Mouse (Mus musculus): ENCODE data around the gene Nlk.
"Not testable (repeated sequence)": the region's sequence is repeated elsewhere in the genome, so short reads cannot be mapped to it uniquely, and the experiment has no call there.

The Nlk gene

DNA sequence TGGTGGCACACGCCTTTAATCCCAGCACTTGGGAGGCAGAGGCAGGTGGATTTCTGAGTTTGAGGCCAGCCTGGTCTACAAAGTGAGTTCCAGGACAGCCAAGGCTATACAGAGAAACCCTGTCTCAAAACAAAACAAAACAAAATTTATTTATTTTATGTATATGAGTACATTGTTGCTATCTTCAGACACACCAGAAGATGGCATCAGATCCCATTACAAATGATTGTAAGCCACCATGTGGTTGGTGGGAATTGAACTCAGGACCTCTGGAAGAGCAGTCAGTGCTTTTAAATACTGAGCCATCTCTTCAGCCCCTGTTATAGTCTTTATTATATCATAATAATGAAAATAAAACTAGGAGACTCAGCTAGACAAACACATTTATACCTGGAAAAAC lies 109.5 kb downstream of the Nlk start:
- not testable (repeated sequence) for DNase-seq

- no peak for DNase-seq
These were observed 111.1 kb downstream of the Nlk start for GRCm38 (mm10) chr11:78586099-78586498.

GRCm38 (mm10) chr11:78582848-78583247 lies 114.3 kb downstream of the Nlk start:
- DNase-seq = no peak

DNA sequence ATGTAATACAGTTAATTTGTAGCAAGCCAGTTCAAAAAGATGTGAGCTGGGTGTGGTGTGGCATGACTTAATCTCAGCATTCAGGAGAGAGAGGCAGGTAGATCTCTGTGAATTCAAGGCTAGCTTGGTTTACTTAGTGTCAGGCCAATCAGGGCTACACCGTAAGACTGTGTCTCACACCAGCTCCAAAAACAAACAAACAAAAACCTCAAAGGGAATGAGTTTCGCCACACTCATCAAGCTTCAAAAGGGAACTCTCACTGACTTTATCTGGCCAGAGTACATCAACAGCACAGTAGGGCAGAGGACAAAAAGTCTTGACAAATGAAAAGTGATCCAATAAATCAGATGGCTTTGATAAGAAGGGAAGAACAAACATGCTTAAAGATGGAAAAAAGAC lies 122.2 kb downstream of the Nlk start:
- no peak for DNase-seq

- no peak for DNase-seq
These were observed 122.6 kb downstream of the Nlk start for GRCm38 (mm10) chr11:78574536-78574935.

GRCm38 (mm10) chr11:78574031-78574430 lies 123.1 kb downstream of the Nlk start:
- not testable (repeated sequence) for DNase-seq

DNA sequence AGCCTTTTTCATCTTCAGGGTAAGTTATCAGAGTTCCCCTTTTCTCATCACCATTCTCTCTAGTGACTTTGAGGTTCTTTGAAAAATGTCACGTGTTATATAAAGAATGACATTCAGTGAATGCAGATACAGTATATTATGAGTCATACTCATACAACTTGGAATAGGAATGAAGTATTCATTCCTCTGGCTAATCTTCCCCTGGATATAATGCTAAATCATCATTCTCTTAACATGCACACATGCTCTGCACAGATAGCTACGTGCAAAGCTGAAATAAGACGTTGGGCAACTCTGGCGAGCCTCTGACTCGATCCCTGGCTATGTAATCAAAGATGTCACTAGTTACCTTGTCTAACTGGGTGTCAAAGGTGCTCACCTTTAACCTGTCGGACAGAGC lies 125.3 kb downstream of the Nlk start:
- no peak for DNase-seq

DNA sequence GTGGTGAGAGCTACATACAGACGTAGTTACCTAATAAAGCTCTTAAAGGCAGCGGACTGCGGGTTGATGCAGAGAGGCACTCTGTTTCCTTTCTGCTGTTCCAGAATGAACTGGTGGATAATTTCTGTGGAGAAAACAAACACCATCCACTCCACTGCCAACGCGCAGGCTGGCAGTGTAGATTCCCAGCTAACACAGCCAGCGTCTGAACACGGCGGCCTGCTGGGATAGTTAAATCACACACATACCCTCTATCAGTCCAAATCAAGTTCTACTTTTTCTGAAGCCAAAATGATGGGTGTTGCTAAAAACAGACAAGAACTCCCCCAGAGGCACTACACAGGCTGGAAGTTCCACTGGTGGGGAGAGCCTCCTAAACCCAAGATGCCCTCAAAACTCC lies 125.7 kb downstream of the Nlk start:
- DNase-seq = no peak

DNA sequence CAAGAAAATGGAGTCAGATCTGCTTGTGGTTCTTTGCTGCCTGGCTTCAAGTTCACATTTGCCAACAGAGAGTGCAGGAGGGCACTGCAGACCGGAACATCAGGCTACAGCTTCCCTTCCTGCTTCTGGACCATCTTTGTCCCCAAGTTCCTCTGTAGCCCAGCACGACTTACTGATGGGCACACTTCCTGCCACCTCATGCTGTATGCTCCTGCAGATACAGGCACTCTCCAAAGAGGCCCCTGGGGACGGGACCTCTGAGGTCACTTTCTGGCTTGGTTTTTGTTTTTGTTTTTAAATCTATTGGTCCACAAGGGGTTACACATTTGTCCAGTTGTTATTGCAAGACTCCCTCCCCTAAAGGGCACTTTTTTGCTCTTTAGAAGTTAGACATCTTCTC lies 127.4 kb downstream of the Nlk start:
- DNase-seq = no peak

- no peak for DNase-seq
These were observed 128.3 kb downstream of the Nlk start for GRCm38 (mm10) chr11:78568827-78569226.

DNA sequence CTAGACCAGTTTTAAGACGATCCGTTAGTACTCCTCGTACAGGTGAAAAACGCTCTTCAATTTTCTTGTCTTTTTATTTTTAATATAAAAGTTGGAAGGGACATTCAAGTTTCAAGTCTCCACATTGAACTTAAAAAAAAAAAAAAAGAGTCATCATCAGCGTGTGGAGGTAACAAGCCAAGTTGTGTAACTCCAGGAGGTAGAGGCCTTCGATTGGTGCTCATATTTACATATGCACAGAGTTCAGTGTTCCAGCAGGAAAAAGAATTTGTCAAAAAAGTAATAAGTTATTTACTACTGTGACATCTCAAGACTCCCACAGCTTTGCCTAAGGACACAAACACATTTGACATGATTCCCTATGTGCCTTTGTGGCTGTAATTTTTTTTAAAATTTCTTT lies 129.6 kb downstream of the Nlk start:
- DNase-seq = no peak

- no peak for DNase-seq
These were observed 130.4 kb downstream of the Nlk start for GRCm38 (mm10) chr11:78566775-78567174.

GRCm38 (mm10) chr11:78560447-78560846 lies 136.7 kb downstream of the Nlk start:
- DNase-seq = peak; percentile 67 to 77

DNA sequence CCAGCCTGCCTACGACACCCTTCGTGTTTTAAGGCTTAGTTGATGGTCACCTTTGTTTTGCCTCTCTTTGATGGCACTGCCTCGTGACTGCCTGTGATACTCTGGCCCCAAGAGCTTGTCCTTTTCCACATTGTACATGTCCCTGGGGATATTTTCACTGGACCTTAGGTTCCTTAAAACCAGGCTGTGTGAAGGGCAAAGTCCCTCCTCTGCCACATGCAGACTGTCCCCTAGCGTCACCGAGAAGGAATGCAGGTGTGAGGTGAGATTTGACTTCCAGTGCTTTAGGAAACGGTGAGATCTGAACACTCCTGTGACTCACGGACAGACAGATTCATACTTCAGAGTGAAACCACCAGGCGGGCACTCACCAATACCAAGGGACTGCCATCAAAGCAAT lies 139.9 kb downstream of the Nlk start:
- DNase-seq = no peak

DNA sequence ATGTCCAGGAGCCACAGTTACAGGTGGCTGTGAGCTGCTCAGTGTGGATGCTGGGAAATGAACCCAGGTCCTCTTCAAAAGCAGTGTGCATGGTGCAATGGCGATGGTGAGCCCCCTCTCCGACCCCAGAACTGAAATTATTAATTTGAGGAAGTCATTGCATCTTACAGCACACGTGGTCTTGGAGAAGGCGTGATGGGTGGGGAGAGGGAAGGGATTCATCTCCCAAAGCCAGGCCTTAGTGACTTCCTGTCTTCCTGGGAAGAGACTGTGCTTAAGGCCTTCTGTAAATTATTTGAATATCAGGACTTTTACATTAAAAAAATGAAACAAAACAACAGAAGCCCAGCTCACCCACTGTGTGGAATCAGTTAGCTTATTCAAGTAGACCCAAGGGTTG lies 141.1 kb downstream of the Nlk start:
- DNase-seq = no peak

DNA sequence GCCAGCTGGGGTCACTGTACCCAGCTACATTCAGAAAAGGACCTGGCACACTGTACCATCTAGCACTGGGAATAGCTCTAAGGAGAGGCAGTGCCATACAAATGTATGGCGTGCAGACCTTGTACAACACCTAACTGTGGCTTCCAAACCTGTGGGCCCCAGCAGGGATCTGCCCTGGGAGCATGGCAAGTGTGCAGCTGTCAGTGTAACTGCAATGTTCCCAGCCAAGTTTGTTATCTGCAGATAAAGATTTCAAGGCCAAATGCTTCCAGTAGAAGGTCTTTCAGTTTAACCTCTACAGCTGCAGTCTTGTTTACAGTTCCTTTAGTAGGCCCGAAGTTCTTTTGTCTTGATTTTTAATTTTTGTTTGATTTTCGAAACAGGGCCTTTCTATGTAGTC lies 141.6 kb downstream of the Nlk start:
- no peak for DNase-seq

DNA sequence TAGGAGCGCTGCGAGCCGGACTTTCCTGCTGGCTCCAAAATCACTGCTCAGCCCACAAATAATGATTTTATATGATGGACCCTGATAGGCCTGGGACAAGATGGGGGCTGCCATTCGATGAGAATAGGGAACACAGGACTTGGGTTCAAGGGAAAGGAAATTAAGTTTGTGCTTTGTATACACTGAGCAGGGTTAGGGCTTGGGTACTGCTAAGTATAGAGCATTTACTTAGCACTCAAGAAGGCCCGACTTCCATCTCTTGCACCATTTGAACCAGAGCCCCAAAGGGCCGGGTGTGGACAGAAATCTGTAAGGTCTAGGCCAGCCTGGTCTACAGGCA lies 146.1 kb downstream of the Nlk start:
- no peak for DNase-seq

DNA sequence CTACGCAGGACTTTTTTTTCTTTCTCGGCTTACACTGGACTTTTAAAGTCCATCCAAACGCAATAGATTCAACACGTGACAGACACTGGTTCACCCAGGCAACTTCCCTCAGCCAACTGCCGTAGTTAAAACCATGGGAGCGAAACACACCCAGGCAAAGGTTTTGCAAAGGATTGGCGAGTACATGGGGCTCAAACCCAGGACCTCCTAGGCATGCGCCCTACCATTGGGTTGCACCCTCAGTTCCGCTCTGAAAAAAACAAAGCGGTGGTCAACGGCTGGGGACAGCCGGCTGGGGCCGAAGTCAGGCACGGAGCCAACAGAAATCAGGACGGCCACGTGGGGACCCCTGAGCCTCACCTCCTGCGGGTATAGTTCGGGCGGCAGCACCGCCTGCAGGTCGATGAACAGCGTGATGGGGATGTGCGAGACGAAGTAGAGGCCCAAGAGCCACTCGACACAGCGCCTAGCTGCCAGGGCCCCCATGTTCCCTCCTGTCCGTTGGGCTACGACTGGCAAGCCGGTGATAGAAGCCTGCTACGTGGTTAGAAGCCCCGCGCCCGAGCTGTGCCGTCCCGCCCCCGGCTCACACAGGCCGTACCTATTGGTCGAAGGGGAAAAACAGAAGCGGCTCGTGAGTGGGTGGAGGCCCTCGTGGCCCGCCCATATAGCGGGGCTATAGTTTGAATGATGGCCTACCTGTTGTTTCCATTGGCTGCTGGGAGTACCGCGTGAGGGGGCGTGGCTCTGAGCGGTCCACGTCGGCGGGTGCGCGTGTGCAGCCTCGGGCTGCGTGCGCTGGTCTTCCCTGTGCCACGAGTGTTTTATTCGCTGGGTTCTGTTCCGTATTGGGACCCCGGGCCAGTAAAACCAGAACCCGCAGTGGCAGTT lies 146.8 kb downstream of the Nlk start, which contains the start of gene Tmem97:
Tmem97 (minus strand) TSS at position 610 of the 891 bp plus-strand sequence.
- DNase-seq = peak; percentile 91 to 95

GRCm38 (mm10) chr11:78549491-78549987 lies 147.6 kb downstream of the Nlk start:
- no peak for DNase-seq

GRCm38 (mm10) chr11:78547718-78548460 lies 149.3 kb downstream of the Nlk start:
- no peak for DNase-seq

- no peak for DNase-seq
These were observed 152.0 kb downstream of the Nlk start for GRCm38 (mm10) chr11:78545181-78545580.

DNA sequence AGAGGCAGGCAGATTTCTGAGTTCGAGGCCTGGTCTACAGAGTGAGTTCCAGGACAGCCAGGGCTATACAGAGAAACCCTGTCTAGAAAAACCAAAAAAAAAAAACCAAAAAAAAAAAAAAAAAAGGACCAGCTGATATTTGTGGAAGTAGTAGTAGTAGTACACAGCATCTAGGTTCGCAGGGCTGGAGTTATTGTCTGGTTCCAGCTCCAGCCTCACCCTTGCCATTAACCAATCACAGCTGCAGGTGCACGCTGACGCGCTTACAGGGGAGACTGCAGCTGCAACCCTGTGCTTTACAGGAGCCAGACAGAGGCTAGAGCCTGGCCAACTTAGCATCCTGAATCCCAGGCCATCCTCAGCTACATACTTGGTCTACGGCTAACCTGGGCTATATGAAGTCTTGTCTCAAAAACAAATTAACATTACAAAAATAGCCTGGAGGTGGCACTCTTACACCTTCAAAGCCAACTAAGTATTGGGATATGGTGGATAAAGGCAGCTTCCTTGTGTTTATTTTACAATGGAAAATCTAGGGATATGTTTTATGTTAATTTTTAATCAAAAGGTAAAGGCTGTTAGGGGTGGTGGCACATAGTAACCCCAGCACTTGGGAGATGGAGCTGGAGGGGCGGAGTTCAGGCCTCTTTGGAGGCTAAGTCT lies 152.6 kb downstream of the Nlk start:
- no peak for DNase-seq

GRCm38 (mm10) chr11:78540358-78540757 lies 156.8 kb downstream of the Nlk start:
- DNase-seq = no peak

Measured in cerebellum, postnatal 36 days (tissue).